Mouse (Mus musculus) testis, adult 2 months (tissue): ENCODE data around the gene Rpn2.

Experiments
- CTCF ChIP-seq: fragments of 200-500 bp; IDR thresholded peaks from 2 replicates; pipeline ENCODE4 v1.5.1; 2012; ENCODE audit warnings: low read depth, mild to moderate bottlenecking, inconsistent platforms, low read length, moderate library complexity; ENCODE audit not compliant: control insufficient read depth, insufficient read depth, insufficient replicate concordance
- POLR2A ChIP-seq: fragments of 200-500 bp; IDR thresholded peaks from 2 replicates; pipeline ENCODE4 v1.6.1; 2012; ENCODE audit warnings: low read depth, mild to moderate bottlenecking, inconsistent platforms, low read length, moderate library complexity; ENCODE audit not compliant: control insufficient read depth

DNA sequence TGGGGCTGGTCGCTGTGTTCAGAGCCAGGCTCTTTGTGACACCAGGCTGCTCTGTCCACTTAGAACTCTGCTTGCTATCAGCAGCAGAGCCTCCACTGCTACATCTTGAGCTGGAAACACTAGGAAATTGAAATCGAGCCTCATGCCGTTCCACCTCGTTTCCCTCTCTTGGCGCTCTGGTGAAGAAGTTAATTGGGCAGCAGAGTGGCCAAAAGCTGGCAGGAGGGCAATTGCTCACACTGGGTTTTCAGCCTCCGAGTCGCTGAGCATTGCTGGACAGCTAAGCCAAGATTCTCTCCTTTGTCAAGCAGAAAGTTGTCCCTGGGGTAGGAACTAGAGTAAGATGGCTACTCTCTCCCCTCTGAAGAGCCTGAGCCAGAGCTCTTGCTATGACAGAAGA, 35.5 kb downstream of the Rpn2 start:
- TF ChIP-seq CTCF (no peak), POLR2A (no peak)
